In genomic region chr11:35612262-35612896, GRCm38 (mm10) we compare ENCODE assay signal across 17 mouse cellular contexts.
DNase-seq lines count a peak whose midpoint lies in the region; ATAC-seq lines count a peak whose summit lies in the region.
"Had no signal": no experiment of that assay in that cellular context is flagged by ENCODE, and none has a peak within 500 bp of the region (broad histone marks: within the 10 kb centered on the region; RNA-seq: fewer than 3 reads in every experiment).

No protein-coding gene starts in this region.

- no peak overlapping the region for H3K27ac ChIP-seq in midbrain, embryonic 11.5 days (ENCODE audit: low read depth, low read length)
- no peak overlapping the region for H3K27ac ChIP-seq in midbrain, embryonic 16.5 days (ENCODE audit: low read length)
- no peak overlapping the region for H3K27ac ChIP-seq in embryonic facial prominence, embryonic 14.5 days (replicated peaks; ENCODE audit: low read depth, low read length)
- no peak overlapping the region for H3K27ac ChIP-seq in neural tube, embryonic 14.5 days (ENCODE audit: low read depth, low read length)
- H3K27ac ChIP-seq: forebrain, embryonic 12.5 days; heart, adult 2 months; limb, embryonic 10.5 days; liver, embryonic 14.5 days had no signal

- peaks cover 16% of the 10 kb centered on the region for H3K4me1 ChIP-seq in midbrain, embryonic 11.5 days (ENCODE audit: control insufficient read depth, insufficient read depth, low read length)
- H3K4me1 ChIP-seq in midbrain, embryonic 16.5 days (ENCODE audit: control insufficient read depth, insufficient read depth, low read length) = peaks cover 5% of the 10 kb centered on the region; the same call in 1 of the 2 replicates
- 0 out of 2 replicates have a peak, but pooled peaks cover 9% of the 10 kb centered on the region for H3K4me1 ChIP-seq in embryonic facial prominence, embryonic 14.5 days (ENCODE audit: control insufficient read depth, insufficient read depth, low read length)
- H3K4me1 ChIP-seq in neural tube, embryonic 14.5 days (ENCODE audit: control insufficient read depth, insufficient read depth, low read length) = peaks cover 10% of the 10 kb centered on the region

- no peaks in the 10 kb centered on the region for H3K36me3 ChIP-seq in midbrain, embryonic 11.5 days (ENCODE audit: control insufficient read depth, insufficient read depth, low read length)
- H3K36me3 ChIP-seq in midbrain, embryonic 16.5 days (ENCODE audit: control insufficient read depth, insufficient read depth, low read length) = no peaks in the 10 kb centered on the region
- 0 out of 2 replicates have a peak, but pooled peaks cover 5% of the 10 kb centered on the region for H3K36me3 ChIP-seq in embryonic facial prominence, embryonic 14.5 days (ENCODE audit: control insufficient read depth, insufficient read depth, low read length)
- H3K36me3 ChIP-seq in neural tube, embryonic 14.5 days (ENCODE audit: control insufficient read depth, insufficient read depth, low read length) = no peaks in the 10 kb centered on the region
- H3K36me3 ChIP-seq: forebrain, embryonic 12.5 days; G1E had no signal

- 29% methylated on average over 13 of the region's 13 CpGs for WGBS in midbrain, embryonic 11.5 days
- WGBS in midbrain, embryonic 16.5 days = 17% methylated on average over 13 of the region's 13 CpGs
- 45% methylated on average over 13 of the region's 13 CpGs for WGBS in embryonic facial prominence, embryonic 14.5 days
- 38% methylated on average over 13 of the region's 13 CpGs for WGBS in neural tube, embryonic 14.5 days

- no peak for DNase-seq in frontal cortex, adult 2 months (ENCODE audit: extremely low spot score in 1 of 2, low spot score in 1 of 2)
- DNase-seq in midbrain, embryonic 11.5 days (ENCODE audit: low spot score, missing footprints) = no peak
- no peak for DNase-seq in embryonic facial prominence, embryonic 14.5 days (ENCODE audit: low spot score)
- no peak for DNase-seq in heart, adult 11 months
- DNase-seq: cerebellum, adult 8-10 months; heart, adult 2 months; heart, postnatal 14 days; kidney, adult 8-10 months; lung, postnatal 14 days; thymus, adult 18-20 months had no signal

- no peak overlapping the region for H3K9ac ChIP-seq in midbrain, embryonic 11.5 days (ENCODE audit: low read length)
- H3K9ac ChIP-seq in midbrain, embryonic 16.5 days (ENCODE audit: low read depth, low read length) = no peak overlapping the region
- H3K9ac ChIP-seq in embryonic facial prominence, embryonic 14.5 days (ENCODE audit: low read depth, low read length) = no peak overlapping the region
- H3K9ac ChIP-seq in neural tube, embryonic 14.5 days (replicated peaks; ENCODE audit: low read depth, low read length) = no peak overlapping the region
- H3K9ac ChIP-seq: forebrain, embryonic 12.5 days; liver, embryonic 14.5 days had no signal

- H3K9me3 ChIP-seq in midbrain, embryonic 11.5 days (ENCODE audit: control insufficient read depth, low read length) = no peaks in the 10 kb centered on the region
- no peaks in the 10 kb centered on the region for H3K9me3 ChIP-seq in midbrain, embryonic 16.5 days (replicated peaks; ENCODE audit: control insufficient read depth, low read length, poor library complexity, severe bottlenecking)
- no peaks in the 10 kb centered on the region for H3K9me3 ChIP-seq in embryonic facial prominence, embryonic 14.5 days (ENCODE audit: control insufficient read depth, low read length)
- H3K9me3 ChIP-seq in neural tube, embryonic 14.5 days (ENCODE audit: control insufficient read depth, low read length) = no peaks in the 10 kb centered on the region
- H3K9me3 ChIP-seq: forebrain, embryonic 12.5 days; limb, embryonic 10.5 days had no signal

- H3K4me2 ChIP-seq in midbrain, embryonic 11.5 days = no peak overlapping the region
- H3K4me2 ChIP-seq in midbrain, embryonic 16.5 days (ENCODE audit: low read length) = no peak overlapping the region
- H3K4me2 ChIP-seq in embryonic facial prominence, embryonic 14.5 days (ENCODE audit: low read depth, low read length) = no peak overlapping the region
- no peak overlapping the region for H3K4me2 ChIP-seq in neural tube, embryonic 14.5 days (ENCODE audit: low read depth, low read length)
- H3K4me2 ChIP-seq: forebrain, embryonic 12.5 days had no signal

- H3K27me3 ChIP-seq in midbrain, embryonic 11.5 days (ENCODE audit: control insufficient read depth, insufficient read depth, low read length) = peaks cover 4% of the 10 kb centered on the region; the same call in 1 of the 2 replicates
- H3K27me3 ChIP-seq in midbrain, embryonic 16.5 days (ENCODE audit: control insufficient read depth, insufficient read depth, low read depth, low read length) = peaks cover 3% of the 10 kb centered on the region; the same call in 1 of the 2 replicates
- H3K27me3 ChIP-seq in embryonic facial prominence, embryonic 14.5 days (replicated peaks; ENCODE audit: control insufficient read depth, insufficient read depth, low read length) = no peaks in the 10 kb centered on the region
- H3K27me3 ChIP-seq in neural tube, embryonic 14.5 days (ENCODE audit: control insufficient read depth, insufficient read depth, low read length) = no peaks in the 10 kb centered on the region

- peak; percentile 33; the same call in 1 of the 2 replicates for ATAC-seq in frontal cortex, adult (ENCODE audit: low TSS enrichment)
- peak; percentile 27; the same call in 1 of the 2 replicates for ATAC-seq in midbrain, embryonic 11.5 days (ENCODE audit: low FRiP score)
- no peak for ATAC-seq in midbrain, embryonic 16.5 days
- ATAC-seq in embryonic facial prominence, embryonic 14.5 days (ENCODE audit: low read depth) = peak; percentile 64
- ATAC-seq in neural tube, embryonic 14.5 days (ENCODE audit: low read depth) = peak; percentile 31; the same call in 1 of the 2 replicates

- no peak overlapping the region for H3K4me3 ChIP-seq in midbrain, embryonic 11.5 days (ENCODE audit: low read depth, low read length)
- no peak overlapping the region for H3K4me3 ChIP-seq in midbrain, embryonic 16.5 days (ENCODE audit: low read depth, low read length)
- no peak overlapping the region for H3K4me3 ChIP-seq in embryonic facial prominence, embryonic 14.5 days (ENCODE audit: low read depth, low read length)
- H3K4me3 ChIP-seq in neural tube, embryonic 14.5 days (ENCODE audit: low read depth, low read length) = no peak overlapping the region
- H3K4me3 ChIP-seq: forebrain, embryonic 12.5 days; heart, adult 2 months; limb, embryonic 10.5 days had no signal
